Mouse (Mus musculus) spleen, postnatal 10 days (tissue): Measurements from ENCODE around the gene Ccnl1.

ENCODE experiments used
- DNase-seq, 2 experiments: peaks; one replicate each; pipeline ENCODE4 v3.0.0; 2021 to 2022; ENCODE audit warnings: low spot score in 2 of 2

Ccnl1 gene

GRCm38 (mm10) chr3:65927101-65927501, 30.9 kb downstream of the Ccnl1 start:
- no peak for DNase-seq

GRCm38 (mm10) chr3:65926426-65926825, 31.6 kb downstream of the Ccnl1 start:
- no peak for DNase-seq

GRCm38 (mm10) chr3:65925058-65925740, 32.9 kb downstream of the Ccnl1 start:
- no peak for DNase-seq

GRCm38 (mm10) chr3:65922420-65922819, 35.6 kb downstream of the Ccnl1 start:
- no peak for DNase-seq

- no peak for DNase-seq
Measured at GRCm38 (mm10) chr3:65921671-65922070, 36.4 kb downstream of the Ccnl1 start.

- DNase-seq = no peak
Measured at GRCm38 (mm10) chr3:65919016-65919415, 39.0 kb downstream of the Ccnl1 start.

- DNase-seq = no peak
Measured at GRCm38 (mm10) chr3:65912928-65913327, 45.1 kb downstream of the Ccnl1 start.

- DNase-seq = no peak
Measured at GRCm38 (mm10) chr3:65912217-65912616, 45.8 kb downstream of the Ccnl1 start.

- DNase-seq = no peak
Measured at GRCm38 (mm10) chr3:65911265-65911664, 46.8 kb downstream of the Ccnl1 start.

- no peak for DNase-seq
Measured at GRCm38 (mm10) chr3:65909454-65909853, 48.6 kb downstream of the Ccnl1 start.

- no peak for DNase-seq
Measured at GRCm38 (mm10) chr3:65907536-65907935, 50.5 kb downstream of the Ccnl1 start.

GRCm38 (mm10) chr3:65905281-65906169, 52.5 kb downstream of the Ccnl1 start:
- DNase-seq = no peak

GRCm38 (mm10) chr3:65904711-65905110, 53.3 kb downstream of the Ccnl1 start:
- no peak for DNase-seq

- DNase-seq = no peak
Measured at GRCm38 (mm10) chr3:65904106-65904505, 53.9 kb downstream of the Ccnl1 start.

- no peak for DNase-seq
Measured at GRCm38 (mm10) chr3:65898598-65899278, 59.3 kb downstream of the Ccnl1 start.

GRCm38 (mm10) chr3:65897233-65897993, 60.6 kb downstream of the Ccnl1 start:
- no peak for DNase-seq
